Mouse (Mus musculus) heart, adult 2 months (tissue): Measurements from ENCODE around the gene Catsperg1.

Experiments used
- CTCF ChIP-seq: fragments of 200-600 bp; IDR thresholded peaks from 2 replicates; pipeline ENCODE4 v1.8.1; 2022; ENCODE audit warnings: antibody characterized with exemption, mild to moderate bottlenecking, moderate library complexity
- POLR2A ChIP-seq: fragments of 200-500 bp; IDR thresholded peaks from 2 replicates; pipeline ENCODE4 v1.6.1; 2011; ENCODE audit warnings: mild to moderate bottlenecking, low read depth, low read length, control low read depth; ENCODE audit not compliant: insufficient read depth

- no peak for TF ChIP-seq CTCF
- TF ChIP-seq POLR2A: no peak
Observed at GRCm38 (mm10) chr7:29214846-29215245, 1.0 kb upstream of the Catsperg1 start.
